Mouse (Mus musculus) small intestine, adult 2 months (tissue): ENCODE measurements around the gene Olfr1258.

Experiments used
- CTCF ChIP-seq: fragments of 200-500 bp; IDR thresholded peaks from 2 replicates; pipeline ENCODE4 v1.5.1; 2012; ENCODE audit warnings: low read depth, mild to moderate bottlenecking, control low read depth, inconsistent platforms, low read length, moderate library complexity, mixed read lengths; ENCODE audit not compliant: insufficient replicate concordance, insufficient read length; ENCODE audit errors: extremely low read depth
- POLR2A ChIP-seq: fragments of 200-500 bp; IDR thresholded peaks from 2 replicates; pipeline ENCODE4 v1.6.1; 2012; ENCODE audit warnings: low read depth, mild to moderate bottlenecking, control low read depth, inconsistent platforms, low read length, moderate library complexity

GRCm38 (mm10) chr2:89948564-89948963, 21.5 kb downstream of the Olfr1258 start, which contains the start of gene Olfr1259:
- TF ChIP-seq POLR2A, result no peak
- TF ChIP-seq CTCF, result no peak
